8 mouse cellular contexts compared by ENCODE assay signal in genomic region chr11:121053536-121053935, GRCm38 (mm10). TPM values are rescaled to one million over a fixed set of nuclear protein-coding genes. Genes with fewer than 3 reads are reported as not detected.
DNase-seq lines count a peak whose midpoint lies in the region.

No protein-coding gene starts in this region.

- no peak overlapping the region for H3K27ac ChIP-seq in limb, embryonic 10.5 days

- no peaks in the 10 kb centered on the region for H3K27me3 ChIP-seq in limb, embryonic 10.5 days (ENCODE audit: low read depth, poor library complexity, severe bottlenecking)

- H3K4me1 ChIP-seq in limb, embryonic 10.5 days: 0 out of 2 replicates have a peak, but pooled peaks cover 4% of the 10 kb centered on the region

- H3K9me3 ChIP-seq in limb, embryonic 10.5 days (replicated peaks): no peaks in the 10 kb centered on the region

- WGBS in limb, embryonic 10.5 days: 19% methylated on average over 8 of the region's 8 CpGs

- H3K36me3 ChIP-seq in limb, embryonic 10.5 days: no peaks in the 10 kb centered on the region

- H3K4me3 ChIP-seq in limb, embryonic 10.5 days: no peak overlapping the region

- peak; percentile 81 for DNase-seq in 416B (ENCODE audit: low read depth)
- peak; percentile 67 for DNase-seq in T-cell, adult 2 months (ENCODE audit: low spot score)
- peak; percentile 72 to 87 for DNase-seq in cerebellum, postnatal 25 days
- DNase-seq in gastrocnemius, adult 8-10 months (ENCODE audit: low spot score in 2 of 2): peak; percentile 59
- DNase-seq in kidney, adult 18-20 months: peak; percentile 87
- DNase-seq in limb, embryonic 10.5 days (ENCODE audit: low spot score): peak; percentile 88
- peak; percentile 59 for DNase-seq in ovary, adult 18-20 months (ENCODE audit: low spot score)
- peak; percentile 75 for DNase-seq in testis, postnatal 14 days (ENCODE audit: low spot score)

RNA-seq across cellular contexts. Expression of gene Sectm1b, which starts 9.8 kb away (rescaled TPM):
- not detected for total RNA-seq in gastrocnemius, adult 8-10 months (2022)
- polyA plus RNA-seq in limb, embryonic 10.5 days (2016; fragmentation: Nextera tagmentation; extraction: Ambion mirVana): not detected in 2 replicates

RNA-seq across cellular contexts. Expression of gene Cd7, which starts 14.3 kb away (rescaled TPM):
- total RNA-seq in gastrocnemius, adult 8-10 months (2022): not detected
- polyA plus RNA-seq in limb, embryonic 10.5 days (2016; fragmentation: Nextera tagmentation; extraction: Ambion mirVana): not detected in 2 replicates

RNA-seq across cellular contexts. Expression of gene Sectm1a, which starts 27.5 kb away (rescaled TPM):
- total RNA-seq in gastrocnemius, adult 8-10 months (2022): not detected
- polyA plus RNA-seq in limb, embryonic 10.5 days (2016; fragmentation: Nextera tagmentation; extraction: Ambion mirVana): not detected in 2 replicates
